Mouse (Mus musculus): Measurements from ENCODE around the gene Afmid. TPM values are rescaled to one million over a fixed set of nuclear protein-coding genes. Genes with fewer than 3 reads are reported as not detected.
"Not testable (repeated sequence)": the region's sequence is repeated elsewhere in the genome, so short reads cannot be mapped to it uniquely, and the experiment has no call there.

The Afmid gene
- polyA plus RNA-seq, 2 experiments = 7.5 to 7.6 TPM

- DNase-seq (ENCODE audit: low read depth in 3 of 3, low spot score in 3 of 3) (no peak), ATAC-seq (ENCODE audit: insufficient read depth) (no peak)
- no peak overlapping the region; the same call in 1 of the 2 replicates for H3K4me2 ChIP-seq (ENCODE audit: low read depth)
- H3K27me3 ChIP-seq (ENCODE audit: control insufficient read depth, insufficient read depth, low read length) = no peaks in the 10 kb centered on the region
- peaks cover 46 to 68% of the 10 kb centered on the region in 2 experiments for H3K4me1 ChIP-seq (replicated peaks; ENCODE audit: control insufficient read depth in 2 of 2, insufficient read depth in 2 of 2, low read length in 1 of 2)
- no peak overlapping the region for H3K4me3 ChIP-seq (ENCODE audit: insufficient read depth in 1 of 2, low read depth in 2 of 2, low read length in 2 of 2)
- H3K27ac ChIP-seq = peak overlapping the region; percentile 7
- H3K9me3 ChIP-seq (ENCODE audit: control insufficient read depth, low read length) = no peaks in the 10 kb centered on the region
- 47% methylated on average over 9 of the region's 9 CpGs for WGBS (ENCODE audit: insufficient replicate concordance)
- H3K9ac ChIP-seq (replicated peaks) = no peak overlapping the region
- TF ChIP-seq CTCF (IDR thresholded peaks at IDR 0.05; ENCODE audit: low read depth) (no peak), EP300 (IDR thresholded peaks at IDR 0.05; ENCODE audit: low read depth) (0 out of 2 replicates have a peak, but pooled peaks have one; percentile 38)
- H3K36me3 ChIP-seq (replicated peaks; ENCODE audit: control insufficient read depth, insufficient read depth, low read depth) = no peaks in the 10 kb centered on the region
Measured at GRCm38 (mm10) chr11:117830401-117830800, 4.7 kb downstream of the Afmid start.

GRCm38 (mm10) chr11:117832086-117832969, 6.6 kb downstream of the Afmid start:
- Histone ChIP-seq H3K9me3 (ENCODE audit: control insufficient read depth, low read length) (no peaks in the 10 kb centered on the region), H3K27me3 (ENCODE audit: control insufficient read depth, insufficient read depth, low read length) (no peaks in the 10 kb centered on the region), H3K4me1 (replicated peaks; ENCODE audit: control insufficient read depth in 2 of 2, insufficient read depth in 2 of 2, low read length in 1 of 2) (peaks cover 54 to 66% of the 10 kb centered on the region in 2 experiments), H3K4me2 (ENCODE audit: low read depth) (peak overlapping the region; percentile 83), H3K9ac (replicated peaks) (peak overlapping the region; percentile 60), H3K36me3 (replicated peaks; ENCODE audit: control insufficient read depth, insufficient read depth, low read depth) (no peaks in the 10 kb centered on the region), H3K4me3 (ENCODE audit: insufficient read depth in 1 of 2, low read depth in 2 of 2, low read length in 2 of 2) (peak overlapping the region; percentile 60 to 61), H3K27ac (peak overlapping the region; percentile 70)
- peak; percentile 81 to 88 (median 81) for DNase-seq (ENCODE audit: low read depth in 3 of 3, low spot score in 3 of 3)
- 11% methylated on average over 28 of the region's 28 CpGs for WGBS (ENCODE audit: insufficient replicate concordance)
- TF ChIP-seq EP300 (IDR thresholded peaks at IDR 0.05; ENCODE audit: low read depth) (no peak; the same call in 1 of the 2 replicates), CTCF (IDR thresholded peaks at IDR 0.05; ENCODE audit: low read depth) (peak; percentile 98)
- ATAC-seq (ENCODE audit: insufficient read depth) = peak; percentile 84

GRCm38 (mm10) chr11:117833509-117833908, 7.8 kb downstream of the Afmid start:
- 81% methylated on average over 4 of the region's 6 CpGs for WGBS (ENCODE audit: insufficient replicate concordance)

GRCm38 (mm10) chr11:117834086-117834485, 8.4 kb downstream of the Afmid start:
- H3K36me3 ChIP-seq (replicated peaks; ENCODE audit: control insufficient read depth, insufficient read depth, low read depth) = no peaks in the 10 kb centered on the region
- no peak overlapping the region for H3K27ac ChIP-seq
- 78% methylated on average over 8 of the region's 8 CpGs for WGBS (ENCODE audit: insufficient replicate concordance)
- no peak overlapping the region for H3K9ac ChIP-seq (replicated peaks)
- DNase-seq (ENCODE audit: low read depth in 3 of 3, low spot score in 3 of 3) (no peak), ATAC-seq (ENCODE audit: insufficient read depth) (no peak)
- H3K4me2 ChIP-seq (ENCODE audit: low read depth) = no peak overlapping the region
- no peaks in the 10 kb centered on the region for H3K27me3 ChIP-seq (ENCODE audit: control insufficient read depth, insufficient read depth, low read length)
- no peaks in the 10 kb centered on the region for H3K9me3 ChIP-seq (ENCODE audit: control insufficient read depth, low read length)
- TF ChIP-seq EP300 (IDR thresholded peaks at IDR 0.05; ENCODE audit: low read depth) (no peak), CTCF (IDR thresholded peaks at IDR 0.05; ENCODE audit: low read depth) (no peak)
- peaks cover 52 to 64% of the 10 kb centered on the region in 2 experiments for H3K4me1 ChIP-seq (replicated peaks; ENCODE audit: control insufficient read depth in 2 of 2, insufficient read depth in 2 of 2, low read length in 1 of 2)
- H3K4me3 ChIP-seq (ENCODE audit: insufficient read depth in 1 of 2, low read depth in 2 of 2, low read length in 2 of 2) = no peak overlapping the region

More at GRCm38 (mm10) chr11:117833509-117833908, 7.8 kb downstream of the Afmid start:
- H3K9ac ChIP-seq (replicated peaks); H3K36me3 ChIP-seq (replicated peaks; ENCODE audit: control insufficient read depth, insufficient read depth, low read depth); DNase-seq (ENCODE audit: low read depth in 3 of 3, low spot score in 3 of 3); H3K27ac ChIP-seq; H3K27me3 ChIP-seq (ENCODE audit: control insufficient read depth, insufficient read depth, low read length); ATAC-seq (ENCODE audit: insufficient read depth); H3K4me2 ChIP-seq (ENCODE audit: low read depth); H3K9me3 ChIP-seq (ENCODE audit: control insufficient read depth, low read length); H3K4me3 ChIP-seq (ENCODE audit: insufficient read depth in 1 of 2, low read depth in 2 of 2, low read length in 2 of 2): not testable (repeated sequence)
- peaks cover 52 to 65% of the 10 kb centered on the region in 2 experiments for H3K4me1 ChIP-seq (replicated peaks; ENCODE audit: control insufficient read depth in 2 of 2, insufficient read depth in 2 of 2, low read length in 1 of 2)

GRCm38 (mm10) chr11:117836306-117836705, 10.6 kb downstream of the Afmid start:
- H3K9ac ChIP-seq (replicated peaks) = 0 out of 2 replicates have a peak overlapping the region, but pooled peaks have one; percentile 5
- DNase-seq (ENCODE audit: low read depth in 3 of 3, low spot score in 3 of 3) (peak; percentile 64 to 76 (median 70)), ATAC-seq (ENCODE audit: insufficient read depth) (no peak)
- no peaks in the 10 kb centered on the region for H3K36me3 ChIP-seq (replicated peaks; ENCODE audit: control insufficient read depth, insufficient read depth, low read depth)
- no peak overlapping the region for H3K4me3 ChIP-seq (ENCODE audit: insufficient read depth in 1 of 2, low read depth in 2 of 2, low read length in 2 of 2)
- peak overlapping the region; percentile 46 for H3K4me2 ChIP-seq (ENCODE audit: low read depth)
- peaks cover 48 to 63% of the 10 kb centered on the region in 2 experiments for H3K4me1 ChIP-seq (replicated peaks; ENCODE audit: control insufficient read depth in 2 of 2, insufficient read depth in 2 of 2, low read length in 1 of 2)
- TF ChIP-seq CTCF (IDR thresholded peaks at IDR 0.05; ENCODE audit: low read depth) = no peak
- no peak for TF ChIP-seq EP300 (IDR thresholded peaks at IDR 0.05; ENCODE audit: low read depth)
- no peaks in the 10 kb centered on the region for H3K27me3 ChIP-seq (ENCODE audit: control insufficient read depth, insufficient read depth, low read length)
- WGBS (ENCODE audit: insufficient replicate concordance) = 27% methylated on average over 13 of the region's 13 CpGs
- H3K27ac ChIP-seq = no peak overlapping the region
- no peaks in the 10 kb centered on the region for H3K9me3 ChIP-seq (ENCODE audit: control insufficient read depth, low read length)
